Mouse (Mus musculus) limb, embryonic 11.5 days (tissue): ENCODE measurements at regions not wholly inside any gene's neighbourhood (a gene's known extent, or its start where the extent isn't known, plus 50 kb on each side); places are given as distances from the start of the nearest gene placed in this dataset.

Experiments
- ATAC-seq: fragments of 200-750 bp; cut with Nextera tagmentation; 2 replicates; pipeline ENCODE4 v1.8.0; 2017; ENCODE audit warnings: low read depth; ENCODE audit not compliant: insufficient number of reproducible peaks, low FRiP score, low TSS enrichment
- DNase-seq: peaks from one replicate; pipeline ENCODE4 v3.0.0-alpha.2; 2015; ENCODE audit warnings: low spot score
- H3K27ac ChIP-seq: fragments of 300-500 bp; sonication (generic); replicated peaks from 2 replicates; pipeline ENCODE4 v1.5.1; 2014; ENCODE audit warnings: low read depth, mild to moderate bottlenecking, low read length
- H3K27me3 ChIP-seq: fragments of 300-500 bp; sonication (generic); 2 replicates; pipeline ENCODE4 v1.6.1; 2014; ENCODE audit warnings: mild to moderate bottlenecking, low read length, mixed read lengths; ENCODE audit not compliant: control insufficient read depth, insufficient read depth
- H3K36me3 ChIP-seq: fragments of 300-500 bp; sonication (generic); 2 replicates; pipeline ENCODE4 v1.6.1; 2014; ENCODE audit warnings: mild to moderate bottlenecking, low read length, moderate library complexity, mixed read lengths; ENCODE audit not compliant: control insufficient read depth, insufficient read depth
- H3K4me1 ChIP-seq: fragments of 300-500 bp; sonication (generic); 2 replicates; pipeline ENCODE4 v1.6.1; 2014; ENCODE audit warnings: low read length, mixed read lengths; ENCODE audit not compliant: control insufficient read depth, insufficient read depth
- H3K4me2 ChIP-seq: fragments of 300-500 bp; sonication (generic); 2 replicates; pipeline ENCODE4 v1.6.1; 2014; ENCODE audit warnings: low read depth, mild to moderate bottlenecking, moderate library complexity; ENCODE audit not compliant: severe bottlenecking
- H3K4me3 ChIP-seq: fragments of 300-500 bp; sonication (generic); 2 replicates; pipeline ENCODE4 v1.5.1; 2014; ENCODE audit warnings: low read depth, low read length
- H3K9ac ChIP-seq: fragments of 300-500 bp; sonication (generic); 2 replicates; pipeline ENCODE4 v1.6.1; 2014; ENCODE audit warnings: mild to moderate bottlenecking, low read length
- H3K9me3 ChIP-seq: fragments of 300-500 bp; sonication (generic); 2 replicates; pipeline ENCODE4 v1.6.1; 2016; ENCODE audit warnings: low read length; ENCODE audit not compliant: control insufficient read depth
- WGBS: fragments of 180-500 bp; shearing (Covaris S2); extraction: QIAGEN DNeasy Blood & Tissue Kit; methylation state at CpG from one replicate; pipeline ENCODE4 v1.1.7; 2014; 5-methylcytosine and 5-hydroxymethylcytosine counted together

GRCm38 (mm10) chr12:58423581-58423980 lies 154.5 kb upstream of the Clec14a start:
- H3K9ac ChIP-seq, result no peak overlapping the region
- H3K27me3 ChIP-seq, result no peaks in the 10 kb centered on the region
- WGBS, result 3% methylated on average over 1 of the region's 1 CpGs
- no peak overlapping the region for H3K4me3 ChIP-seq
- no peak overlapping the region for H3K27ac ChIP-seq
- no peaks in the 10 kb centered on the region for H3K36me3 ChIP-seq
- peaks cover 9% of the 10 kb centered on the region; the same call in 1 of the 2 replicates for H3K4me1 ChIP-seq
- no peaks in the 10 kb centered on the region for H3K9me3 ChIP-seq
- ATAC-seq (0 out of 2 replicates have a peak, but pooled peaks have one; percentile 57), DNase-seq (no peak)
- H3K4me2 ChIP-seq, result no peak overlapping the region

GRCm38 (mm10) chr12:58401904-58402303 lies 132.8 kb upstream of the Clec14a start:
- no peak overlapping the region for H3K4me2 ChIP-seq
- H3K4me1 ChIP-seq, result no peaks in the 10 kb centered on the region
- DNase-seq, result peak; percentile 26
- no peaks in the 10 kb centered on the region for H3K9me3 ChIP-seq
- no peaks in the 10 kb centered on the region for H3K27me3 ChIP-seq
- H3K4me3 ChIP-seq, result no peak overlapping the region
- no peaks in the 10 kb centered on the region for H3K36me3 ChIP-seq
- 0 out of 2 replicates have a peak overlapping the region, but pooled peaks have one; percentile 47 for H3K27ac ChIP-seq
- 47% methylated on average over 3 of the region's 3 CpGs for WGBS
- ATAC-seq, result 0 out of 2 replicates have a peak, but pooled peaks have one; percentile 39
- no peak overlapping the region for H3K9ac ChIP-seq

GRCm38 (mm10) chr12:58360258-58360657 lies 91.2 kb upstream of the Clec14a start:
- Histone ChIP-seq H3K36me3 (no peaks in the 10 kb centered on the region), H3K4me2 (no peak overlapping the region), H3K27ac (no peak overlapping the region), H3K9ac (no peak overlapping the region), H3K4me3 (no peak overlapping the region), H3K9me3 (no peaks in the 10 kb centered on the region), H3K27me3 (no peaks in the 10 kb centered on the region), H3K4me1 (no peaks in the 10 kb centered on the region)
- no peak for DNase-seq
- ATAC-seq, result no peak
- WGBS, result 87% methylated on average over 4 of the region's 4 CpGs

- H3K27ac ChIP-seq, result no peak overlapping the region
- DNase-seq (no peak), ATAC-seq (no peak)
Observed at GRCm38 (mm10) chr12:58334163-58334562, 65.1 kb upstream of the Clec14a start.

GRCm38 (mm10) chr12:58329913-58330312 lies 60.8 kb upstream of the Clec14a start:
- Histone ChIP-seq H3K9me3 (no peaks in the 10 kb centered on the region), H3K27me3 (no peaks in the 10 kb centered on the region), H3K36me3 (no peaks in the 10 kb centered on the region), H3K4me2 (no peak overlapping the region), H3K4me3 (no peak overlapping the region), H3K4me1 (no peaks in the 10 kb centered on the region), H3K9ac (no peak overlapping the region), H3K27ac (no peak overlapping the region)
- WGBS, result 26% methylated on average over 2 of the region's 2 CpGs
- ATAC-seq, result no peak
- no peak for DNase-seq

More at GRCm38 (mm10) chr12:58334163-58334562, 65.1 kb upstream of the Clec14a start:
- Histone ChIP-seq H3K9me3 (no peaks in the 10 kb centered on the region), H3K27me3 (no peaks in the 10 kb centered on the region), H3K4me3 (no peak overlapping the region), H3K4me2 (no peak overlapping the region), H3K4me1 (no peaks in the 10 kb centered on the region), H3K9ac (no peak overlapping the region), H3K36me3 (no peaks in the 10 kb centered on the region)

GRCm38 (mm10) chr12:58323953-58324352 lies 54.9 kb upstream of the Clec14a start:
- Histone ChIP-seq H3K4me1 (no peaks in the 10 kb centered on the region), H3K4me3 (no peak overlapping the region), H3K9me3 (no peaks in the 10 kb centered on the region), H3K4me2 (no peak overlapping the region), H3K36me3 (no peaks in the 10 kb centered on the region), H3K9ac (no peak overlapping the region), H3K27ac (no peak overlapping the region), H3K27me3 (no peaks in the 10 kb centered on the region)
- ATAC-seq (no peak), DNase-seq (no peak)
- 88% methylated on average over 3 of the region's 3 CpGs for WGBS
